ENCODE assay signal across 8 mouse cellular contexts in the genomic region with DNA sequence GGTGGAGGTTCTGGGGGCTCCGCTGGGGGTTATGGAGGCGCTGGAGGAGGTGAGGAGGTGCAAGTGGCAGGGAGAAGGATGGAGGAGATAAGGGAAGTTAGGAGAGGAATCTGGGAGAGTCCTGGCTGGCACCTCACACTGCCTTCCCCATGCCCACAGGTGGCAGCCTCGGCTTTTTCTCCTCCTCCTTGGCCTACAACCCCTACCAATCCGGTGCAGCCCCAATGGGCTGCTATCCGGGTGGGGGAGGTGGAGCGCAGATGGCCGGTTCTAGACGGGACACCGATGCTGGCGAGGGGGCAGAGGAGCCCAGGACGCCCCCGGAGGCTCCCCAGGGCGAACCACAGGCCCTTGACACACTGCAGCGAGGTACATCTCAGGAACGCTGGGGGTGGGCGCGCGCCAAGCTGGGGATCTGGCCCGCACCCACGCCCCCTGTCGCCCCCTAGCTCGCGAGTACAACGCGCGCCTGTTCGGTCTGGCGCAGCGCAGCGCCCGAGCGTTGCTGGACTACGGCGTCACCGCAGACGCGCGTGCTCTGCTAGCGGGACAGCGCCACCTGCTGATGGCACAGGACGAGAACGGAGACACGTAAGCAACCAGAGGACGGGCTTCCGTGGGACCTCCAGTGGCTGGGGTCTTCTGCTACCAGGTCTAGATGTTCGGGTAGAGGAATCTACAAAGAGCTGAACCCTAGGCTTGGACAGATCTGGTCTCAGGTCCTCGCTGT. TPM values are rescaled to one million over a fixed set of nuclear protein-coding genes. Genes with fewer than 3 reads are reported as not detected.
DNase-seq lines count a peak whose midpoint lies in the region; ATAC-seq lines count a peak whose summit lies in the region.

No protein-coding gene starts in this region.

- peak; percentile 62 for ATAC-seq in frontal cortex, adult (ENCODE audit: low TSS enrichment)
- ATAC-seq in hindbrain, embryonic 11.5 days (ENCODE audit: low FRiP score): peak; percentile 51

- H3K4me1 ChIP-seq in hindbrain, embryonic 11.5 days (replicated peaks; ENCODE audit: control insufficient read depth, insufficient read depth, low read length): 0 out of 2 replicates have a peak, but pooled peaks cover 2% of the 10 kb centered on the region

- H3K36me3 ChIP-seq in hindbrain, embryonic 11.5 days (ENCODE audit: control insufficient read depth, insufficient read depth, low read length): no peaks in the 10 kb centered on the region

- H3K4me3 ChIP-seq in hindbrain, embryonic 11.5 days (ENCODE audit: low read depth, low read length): peak overlapping the region; percentile 30

- H3K27me3 ChIP-seq in hindbrain, embryonic 11.5 days (ENCODE audit: control insufficient read depth, insufficient read depth, low read length): peaks cover 24% of the 10 kb centered on the region

- no peak overlapping the region for H3K27ac ChIP-seq in hindbrain, embryonic 11.5 days (ENCODE audit: low read depth, low read length)

- WGBS in hindbrain, embryonic 11.5 days: 1% methylated on average over 45 of the region's 47 CpGs

- DNase-seq in MN1 (ENCODE audit: low spot score): peak; percentile 85
- DNase-seq in cerebellum, adult 9-10 months: peak; percentile 87
- peak; percentile 95 for DNase-seq in hindbrain, embryonic 11.5 days (ENCODE audit: low spot score)
- DNase-seq in layer of hippocampus, postnatal 25 days (ENCODE audit: extremely low spot score in 1 of 2, low spot score in 1 of 2): peak; percentile 82 to 94
- DNase-seq in lung, postnatal 25 days (ENCODE audit: low spot score): peak; percentile 84
- DNase-seq in retina, postnatal 7 days (ENCODE audit: low read depth, low spot score): peak; percentile 83
- peak; percentile 73 for DNase-seq in urinary bladder, adult 2 months (ENCODE audit: low spot score)

- H3K9me3 ChIP-seq in hindbrain, embryonic 11.5 days (ENCODE audit: control insufficient read depth, low read length): no peaks in the 10 kb centered on the region

- peak overlapping the region; percentile 40; the same call in 1 of the 2 replicates for H3K9ac ChIP-seq in hindbrain, embryonic 11.5 days (ENCODE audit: low read depth, low read length)

- H3K4me2 ChIP-seq in hindbrain, embryonic 11.5 days (replicated peaks; ENCODE audit: low read depth, low read length): peak overlapping the region; percentile 85

RNA-seq across cellular contexts. Expression of a gene that starts 4.8 kb away (rescaled TPM):
- 2.7 and 4.6 TPM in 2 replicates for polyA plus RNA-seq in hindbrain, embryonic 11.5 days (2014; fragmentation: Nextera tagmentation; extraction: Ambion mirVana)
- 1 to 10 TPM; 1.8 to 2.8 TPM for total RNA-seq in layer of hippocampus, postnatal 25 days (2021)
- 23.0 and 24.7 TPM in 2 replicates for polyA plus RNA-seq in urinary bladder, adult 2 months (2012; rRNA removed)

RNA-seq across cellular contexts. Expression of a gene that starts 18.1 kb away (rescaled TPM):
- 10.0 and 11.9 TPM in 2 replicates for polyA plus RNA-seq in hindbrain, embryonic 11.5 days (2014; fragmentation: Nextera tagmentation; extraction: Ambion mirVana)
- total RNA-seq in layer of hippocampus, postnatal 25 days (2021): 100 to 1,000 TPM; 765 to 790 TPM
- polyA plus RNA-seq in urinary bladder, adult 2 months (2012; rRNA removed): 156 and 191 TPM in 2 replicates

RNA-seq across cellular contexts. Expression of a gene that starts 19.1 kb away (rescaled TPM):
- 26.3 and 27.1 TPM in 2 replicates for polyA plus RNA-seq in hindbrain, embryonic 11.5 days (2014; fragmentation: Nextera tagmentation; extraction: Ambion mirVana)
- total RNA-seq in layer of hippocampus, postnatal 25 days (2021): 10 to 100 TPM; 29.0 to 32.8 TPM
- polyA plus RNA-seq in urinary bladder, adult 2 months (2012; rRNA removed): 11.0 and 11.7 TPM in 2 replicates

RNA-seq across cellular contexts. Expression of a gene that starts 29.6 kb away (rescaled TPM):
- 252 and 260 TPM in 2 replicates for polyA plus RNA-seq in hindbrain, embryonic 11.5 days (2014; fragmentation: Nextera tagmentation; extraction: Ambion mirVana)
- 100 to 1,000 TPM; 164 to 189 TPM for total RNA-seq in layer of hippocampus, postnatal 25 days (2021)
- 114 and 120 TPM in 2 replicates for polyA plus RNA-seq in urinary bladder, adult 2 months (2012; rRNA removed)

RNA-seq across cellular contexts. Expression of a gene that starts 32.0 kb away (rescaled TPM):
- 4.4 and 6.9 TPM in 2 replicates for polyA plus RNA-seq in hindbrain, embryonic 11.5 days (2014; fragmentation: Nextera tagmentation; extraction: Ambion mirVana)
- total RNA-seq in layer of hippocampus, postnatal 25 days (2021): 10 to 100 TPM; 29.9 to 31.4 TPM
- polyA plus RNA-seq in urinary bladder, adult 2 months (2012; rRNA removed): 4.8 and 5.2 TPM in 2 replicates

Comparison
In these comparisons a context has a peak if more than half of its experiments do, and no peak if none do; other contexts are left out.
1. RNA of a gene that starts 18.1 kb away (polyA plus RNA-seq): 156 to 191 TPM in urinary bladder, adult 2 months; 10.0 to 11.9 TPM in hindbrain, embryonic 11.5 days; every median in the first group is over 10 times any median in the second.
2. Peak in every context shown above with its lines, with median percentiles within 50 percentile points of each other: DNase-seq.